Mouse (Mus musculus) embryo, embryonic 10 days (tissue): ENCODE data around the gene Serinc5.

Experiments used
- DNase-seq: peaks from one replicate; pipeline ENCODE4 v3.0.0-alpha.2; 2015; ENCODE audit warnings: low spot score

The Serinc5 gene

DNA sequence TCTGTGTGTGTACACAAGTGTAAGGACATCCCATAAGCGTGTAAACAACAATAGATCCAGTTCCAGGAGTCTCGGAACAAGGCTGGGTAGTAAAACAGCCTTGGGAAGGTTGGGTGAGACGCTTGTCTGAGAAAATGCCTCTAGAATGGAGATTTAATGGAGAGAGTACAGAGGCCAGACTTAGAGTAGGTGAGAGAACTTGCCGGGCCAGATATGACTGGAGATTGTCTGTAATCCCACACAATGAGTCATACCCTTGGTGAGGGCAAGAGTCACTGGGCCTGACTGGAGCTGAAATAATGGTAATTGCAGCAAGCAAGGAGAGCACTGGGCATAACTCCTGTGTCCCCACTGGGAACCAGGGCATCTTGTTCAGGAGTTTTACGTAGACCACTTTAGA lies 2.2 kb downstream of the Serinc5 start:
- no peak for DNase-seq

GRCm38 (mm10) chr13:92615201-92615600 lies 4.3 kb downstream of the Serinc5 start:
- no peak for DNase-seq

DNA sequence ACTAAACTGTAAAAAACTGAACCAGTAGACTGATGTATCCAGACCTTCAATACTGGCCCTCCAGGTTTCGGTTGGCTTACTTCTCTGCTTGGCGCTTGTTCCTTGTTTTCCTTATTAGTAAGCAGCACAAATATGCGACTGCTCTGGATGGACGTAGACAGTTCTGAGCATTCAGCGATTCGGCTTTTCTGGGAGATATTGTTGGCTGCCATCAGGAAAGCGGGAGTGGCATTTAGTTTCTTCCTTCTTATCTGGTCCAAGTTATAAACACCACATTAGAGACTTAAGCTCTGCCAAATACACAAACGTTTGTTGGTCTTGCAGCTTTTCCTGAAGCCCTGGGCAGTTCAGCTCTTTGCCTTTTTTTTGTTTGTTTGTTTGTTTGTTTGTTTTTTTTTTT lies 5.6 kb downstream of the Serinc5 start:
- DNase-seq = no peak

DNA sequence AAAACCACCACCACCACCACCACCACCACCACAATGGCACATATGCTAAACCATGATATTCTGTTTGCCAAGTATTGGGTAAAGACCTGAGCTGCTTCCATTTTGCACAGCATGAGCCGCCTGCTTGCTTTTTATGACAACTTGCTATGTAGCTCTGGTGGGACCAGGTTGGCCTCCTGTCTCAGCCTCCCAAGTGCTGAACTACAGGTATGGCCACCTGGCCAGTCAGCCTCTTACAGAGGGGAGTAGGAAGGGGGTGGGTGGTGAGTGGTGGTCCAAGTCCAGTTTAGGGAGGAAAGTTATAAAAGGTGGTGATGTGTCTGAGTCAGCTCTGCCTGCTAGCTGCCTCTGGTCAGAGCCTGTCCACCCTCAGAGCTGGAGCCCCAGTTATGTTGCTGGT lies 15.3 kb downstream of the Serinc5 start:
- DNase-seq = no peak

DNA sequence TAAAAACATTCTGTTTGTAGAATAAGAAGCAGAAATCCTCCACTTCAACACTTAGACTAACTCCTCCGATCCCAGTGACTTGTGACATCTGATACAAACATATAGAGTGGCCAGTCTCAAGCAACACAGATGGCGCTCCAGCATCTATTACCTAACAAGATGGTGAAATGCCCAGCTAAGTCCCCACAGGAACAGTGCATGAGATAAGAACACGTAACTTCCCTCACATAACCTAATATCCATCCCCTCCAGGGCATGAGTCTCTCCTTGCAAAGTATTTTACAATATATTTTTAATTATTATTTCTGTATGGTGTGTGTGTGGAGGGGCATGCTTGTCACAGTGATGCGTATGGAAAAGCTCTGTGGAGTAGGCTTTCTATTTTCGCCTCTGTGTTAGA lies 15.8 kb downstream of the Serinc5 start:
- no peak for DNase-seq

- no peak for DNase-seq
These were observed 18.6 kb downstream of the Serinc5 start for GRCm38 (mm10) chr13:92629509-92629908.

- DNase-seq = no peak
These were observed 20.6 kb downstream of the Serinc5 start for GRCm38 (mm10) chr13:92631450-92631849.

DNA sequence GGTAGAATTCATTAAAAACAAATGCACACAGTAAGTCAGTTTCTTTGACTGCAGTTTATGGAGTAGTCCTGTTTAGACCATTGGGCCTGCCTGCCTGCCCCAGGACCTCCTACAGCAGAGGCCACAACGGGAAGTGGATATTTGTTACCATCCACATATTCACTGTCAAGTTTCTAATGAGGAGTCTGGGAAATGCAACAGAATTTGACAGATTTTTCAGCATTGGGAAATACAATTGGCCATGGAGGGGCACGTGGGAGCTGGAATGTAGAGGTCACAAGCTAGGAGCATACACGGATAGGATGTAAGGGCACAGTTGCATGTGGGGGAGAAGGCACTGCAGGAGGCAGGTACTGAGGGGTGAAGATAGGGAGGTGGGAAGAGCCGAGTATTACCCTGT lies 21.7 kb downstream of the Serinc5 start:
- DNase-seq = no peak

- DNase-seq = peak; percentile 81
These were observed 24.1 kb downstream of the Serinc5 start for GRCm38 (mm10) chr13:92635040-92635439.

- no peak for DNase-seq
These were observed 25.5 kb downstream of the Serinc5 start for GRCm38 (mm10) chr13:92636226-92636909.

DNA sequence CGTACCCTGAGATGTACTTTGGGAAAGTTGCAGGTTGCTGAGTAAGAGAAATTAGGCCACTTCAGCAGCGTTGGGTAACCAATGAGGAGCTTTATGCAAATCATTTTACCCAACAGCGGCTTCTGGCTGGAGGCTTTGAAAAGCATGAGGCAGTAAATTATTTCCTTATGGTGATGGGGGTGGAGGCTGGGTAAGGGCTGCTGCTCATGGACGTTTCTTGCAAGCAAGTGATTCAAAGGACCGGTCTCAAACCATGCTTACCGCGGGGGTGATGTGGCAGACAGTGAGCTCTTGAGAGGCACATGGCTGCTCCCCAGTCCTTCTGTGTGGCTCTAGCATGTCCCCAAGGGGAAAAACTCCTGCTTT lies 26.0 kb downstream of the Serinc5 start:
- peak; percentile 86 for DNase-seq

- peak; percentile 25 for DNase-seq
These were observed 28.5 kb downstream of the Serinc5 start for GRCm38 (mm10) chr13:92639093-92640014.

DNA sequence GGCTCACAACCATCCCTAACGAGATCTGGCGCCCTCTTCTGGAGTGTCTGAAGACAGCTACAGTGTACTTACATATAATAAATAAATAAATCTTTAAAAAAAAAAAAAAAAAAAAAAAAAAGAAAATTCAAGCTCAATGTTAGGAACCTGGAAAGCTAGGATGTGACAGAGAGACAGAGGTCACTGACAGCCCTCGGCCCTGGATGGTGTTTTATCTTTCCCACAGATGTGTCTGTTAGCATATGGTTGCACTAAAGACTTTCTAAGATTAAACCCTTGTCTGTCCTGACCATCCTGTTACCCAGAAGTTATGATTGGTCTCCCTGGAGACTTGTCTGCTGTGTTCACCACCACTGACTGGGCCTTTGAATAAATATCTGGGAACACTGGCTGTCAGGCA lies 33.3 kb downstream of the Serinc5 start:
- no peak for DNase-seq

DNA sequence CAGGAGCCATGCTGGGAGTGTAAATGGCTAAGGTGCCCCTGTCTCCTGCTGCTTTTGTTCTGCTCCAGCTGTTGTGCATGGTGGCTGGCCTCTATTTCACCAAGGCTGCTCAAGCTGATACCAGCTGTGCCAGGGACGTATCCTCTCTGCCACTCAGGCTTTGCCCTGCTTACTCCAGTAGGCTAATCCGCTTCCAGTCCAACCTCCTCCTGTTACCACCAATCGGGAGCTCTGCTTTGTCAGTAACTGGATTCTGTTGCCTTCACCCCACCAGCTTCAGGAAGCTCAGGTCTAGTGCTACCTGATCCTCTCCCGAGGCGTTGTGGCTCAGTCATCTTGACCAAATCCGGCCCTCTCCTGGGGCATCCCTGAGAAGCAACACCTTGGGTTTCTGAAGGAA lies 33.9 kb downstream of the Serinc5 start:
- no peak for DNase-seq

DNA sequence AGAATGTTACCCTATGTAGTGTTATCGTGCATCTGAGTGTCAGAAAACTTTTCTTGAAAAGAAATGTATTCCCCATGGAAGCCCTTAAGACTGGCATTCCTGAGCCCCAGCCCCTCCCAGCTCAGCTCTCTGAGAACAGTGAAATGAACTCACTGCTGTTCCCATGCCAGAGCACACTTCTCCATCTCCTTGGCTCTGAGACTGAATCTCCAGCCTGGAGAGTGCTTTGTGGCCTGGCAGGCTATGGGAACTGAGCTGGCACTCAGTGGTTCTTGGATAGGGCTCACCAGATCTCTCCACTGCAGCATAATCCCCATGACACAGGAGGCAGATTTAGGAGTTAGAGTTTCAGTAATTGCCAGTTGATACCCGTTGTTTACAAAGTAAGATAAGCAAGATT lies 36.8 kb downstream of the Serinc5 start:
- DNase-seq = no peak

GRCm38 (mm10) chr13:92649111-92649510 lies 38.2 kb downstream of the Serinc5 start:
- DNase-seq = no peak

GRCm38 (mm10) chr13:92650956-92651355 lies 40.1 kb downstream of the Serinc5 start:
- DNase-seq = no peak

DNA sequence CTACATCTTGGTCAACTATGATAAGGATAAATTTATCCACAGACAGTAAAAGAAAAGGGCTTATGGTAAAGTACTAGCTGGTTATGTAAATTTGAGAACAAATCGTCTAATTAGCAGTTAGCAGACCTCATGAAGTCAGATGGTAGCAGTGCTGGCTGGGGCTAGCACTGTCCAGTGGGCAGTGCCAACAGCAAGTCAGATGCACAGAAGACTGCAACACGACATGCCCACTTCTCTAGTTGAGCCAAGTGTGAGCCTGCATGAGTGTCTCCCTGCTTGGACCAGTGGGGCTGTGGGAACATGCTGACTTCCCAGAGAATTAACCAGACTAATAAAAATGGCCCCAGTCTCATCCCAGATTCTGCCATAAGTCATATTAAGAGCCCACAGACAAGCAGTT lies 41.6 kb downstream of the Serinc5 start:
- DNase-seq = no peak

DNA sequence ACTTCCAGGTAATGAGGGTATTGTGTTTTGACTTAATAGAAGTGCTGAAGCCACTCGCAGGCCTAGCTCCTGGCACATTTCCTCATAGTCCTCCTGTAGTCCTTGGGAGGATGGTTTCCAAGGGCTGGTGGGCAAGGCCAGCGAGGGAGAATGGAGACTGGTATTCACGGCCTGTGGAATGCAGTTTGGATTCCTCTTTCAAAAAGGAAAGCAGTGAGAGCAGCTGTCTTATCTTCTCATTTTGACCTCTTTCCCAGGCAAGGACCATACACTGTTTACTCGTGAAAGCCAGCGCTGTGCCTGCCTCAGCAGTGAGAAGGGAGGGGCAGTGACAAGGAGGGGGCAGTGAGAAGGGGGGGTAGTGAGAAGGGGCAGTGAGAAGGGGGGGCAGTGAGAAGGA lies 42.4 kb downstream of the Serinc5 start:
- DNase-seq = no peak

DNA sequence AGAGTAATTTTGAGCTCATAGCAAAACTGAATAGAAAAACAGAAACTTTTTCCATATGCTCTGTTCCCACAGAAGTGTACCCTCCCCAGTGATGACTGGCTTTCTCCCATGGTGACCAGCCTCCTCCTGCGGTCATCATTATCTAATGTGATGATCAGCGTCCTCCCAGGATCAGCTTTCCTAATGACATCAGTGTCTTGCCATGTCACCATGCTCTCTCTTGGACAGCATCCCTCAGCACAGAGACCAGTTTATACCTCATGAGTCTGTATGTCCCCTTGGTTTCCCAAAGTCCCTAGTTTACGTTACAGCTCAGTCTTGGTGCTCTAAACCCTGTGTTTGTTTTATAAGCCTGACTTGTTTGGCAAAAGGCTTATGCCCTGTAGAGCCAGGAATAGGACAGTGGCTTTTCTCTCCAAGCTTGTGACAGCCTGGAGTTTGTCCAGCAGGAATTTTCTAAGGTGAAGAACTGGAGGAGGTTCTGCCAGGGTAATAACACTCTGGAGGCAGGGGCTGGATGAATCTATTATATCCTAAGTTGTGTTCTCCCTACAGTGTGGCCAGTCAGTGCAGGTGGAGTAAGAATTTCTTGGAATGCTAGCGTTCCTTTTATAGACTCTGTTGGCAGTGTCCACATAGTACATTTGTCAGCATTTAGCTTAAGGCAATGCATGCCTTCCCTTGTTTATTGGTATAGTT lies 46.1 kb downstream of the Serinc5 start:
- DNase-seq = no peak

DNA sequence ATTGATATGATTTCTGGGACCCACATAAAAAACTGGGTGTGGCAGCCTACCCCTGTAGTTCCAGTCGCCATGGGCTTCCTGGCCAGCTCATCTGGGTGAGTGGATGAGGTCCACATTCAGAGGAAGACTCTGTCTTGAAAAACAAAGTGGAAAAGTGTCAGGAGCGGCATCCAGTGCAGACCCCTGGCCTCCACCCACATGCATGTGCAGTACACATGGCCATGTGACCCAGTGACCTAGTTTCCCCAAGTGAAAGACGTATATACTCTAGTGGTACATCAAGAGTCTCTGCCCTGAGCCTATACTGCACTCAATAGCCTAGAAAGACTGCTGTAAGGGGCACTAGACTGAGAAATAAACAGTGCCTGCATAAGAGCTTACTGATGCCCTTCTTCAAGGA lies 48.7 kb downstream of the Serinc5 start:
- DNase-seq = no peak

GRCm38 (mm10) chr13:92662555-92663286 lies 51.8 kb downstream of the Serinc5 start:
- peak; percentile 31 for DNase-seq
